Mouse (Mus musculus): Measurements from ENCODE around the gene Rab36. TPM values are rescaled to one million over a fixed set of nuclear protein-coding genes. Genes with fewer than 3 reads are reported as not detected.

Gene Rab36
- polyA plus RNA-seq, 3 experiments from 2014 or later: 0.51 to 1.3 (median 0.63) TPM

DNA sequence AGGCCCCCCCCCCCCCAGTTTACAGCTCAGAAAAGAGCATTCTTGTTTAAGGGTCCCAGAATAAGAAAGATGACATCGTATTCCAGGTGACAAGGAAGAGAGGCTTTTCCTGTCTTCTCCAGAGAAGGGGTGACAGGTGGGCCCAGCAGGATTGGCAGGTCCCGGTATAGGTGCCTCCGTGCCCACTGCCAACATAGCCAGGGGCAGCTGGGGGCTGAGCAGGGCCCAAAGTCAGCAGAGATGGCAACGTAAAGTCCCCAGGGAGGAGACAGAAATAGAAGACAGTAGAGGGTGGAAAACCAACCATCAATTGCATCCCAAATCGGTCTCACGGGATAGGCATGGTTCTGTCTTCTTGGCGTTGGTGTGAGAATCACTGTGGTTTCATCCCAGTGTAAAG, 11.9 kb downstream of the Rab36 start:
- ATAC-seq: no peak

GRCm38 (mm10) chr10:75051364-75052074, 14.7 kb downstream of the Rab36 start:
- ATAC-seq: no peak

DNA sequence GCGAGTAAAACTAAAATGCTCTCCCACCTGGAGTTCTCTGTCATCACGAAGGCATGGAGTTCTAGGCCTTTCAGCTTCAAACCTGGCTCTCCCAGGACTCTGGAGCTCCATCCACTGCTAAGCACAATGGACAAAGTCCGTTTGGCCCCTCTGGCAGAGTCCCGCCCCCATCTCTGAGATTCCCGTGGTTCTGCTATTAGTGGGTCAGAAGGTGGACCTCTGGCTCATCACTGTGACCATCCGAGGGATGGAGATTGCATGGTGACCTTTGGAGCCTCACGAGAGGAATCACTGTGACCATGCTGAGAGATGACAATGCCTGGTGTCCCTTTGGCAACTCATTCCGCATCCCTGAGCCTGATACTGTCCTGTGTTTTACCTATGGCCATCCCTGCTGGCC, 16.0 kb downstream of the Rab36 start:
- ATAC-seq: no peak

DNA sequence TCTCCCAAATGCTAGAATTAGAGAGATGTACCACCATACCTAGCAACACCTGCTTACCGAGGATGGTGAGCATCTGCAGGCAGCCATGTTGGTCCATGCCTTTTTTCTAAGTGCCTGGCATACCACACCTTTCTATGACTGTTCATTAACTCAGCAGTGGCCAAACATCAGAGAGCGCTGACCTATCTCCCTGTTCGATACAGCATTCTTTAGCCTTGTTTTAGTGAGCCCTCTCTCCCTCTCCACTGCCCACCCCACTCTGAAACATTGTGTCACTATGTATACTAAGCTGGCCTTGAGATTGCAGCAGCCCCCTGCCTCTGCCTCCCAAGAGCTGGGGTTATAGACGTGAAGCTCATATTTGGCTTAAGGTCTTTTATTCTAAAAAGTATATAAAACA, 16.8 kb downstream of the Rab36 start:
- no peak for ATAC-seq

- no peak for ATAC-seq
These were observed 17.3 kb downstream of the Rab36 start for GRCm38 (mm10) chr10:75054125-75054524.

DNA sequence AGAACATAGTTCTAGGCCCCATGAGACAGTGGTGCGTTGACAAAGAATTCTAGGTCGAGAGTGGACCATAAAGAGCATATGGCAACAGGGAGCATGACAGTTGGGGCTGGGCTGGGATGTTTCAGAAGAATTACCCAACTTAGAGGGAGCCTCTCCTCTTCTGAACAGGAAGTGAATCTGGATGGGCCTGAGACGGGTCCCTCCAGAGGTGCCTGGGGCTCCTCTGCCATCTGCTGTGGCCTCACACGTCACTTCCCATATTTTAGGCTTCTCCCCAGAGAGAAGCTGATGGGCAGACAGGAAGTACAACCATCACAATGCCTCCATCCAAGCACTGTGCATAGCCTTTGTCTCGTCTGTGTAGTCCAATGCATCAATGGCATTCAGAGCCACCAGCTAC, 18.8 kb downstream of the Rab36 start:
- no peak for ATAC-seq

DNA sequence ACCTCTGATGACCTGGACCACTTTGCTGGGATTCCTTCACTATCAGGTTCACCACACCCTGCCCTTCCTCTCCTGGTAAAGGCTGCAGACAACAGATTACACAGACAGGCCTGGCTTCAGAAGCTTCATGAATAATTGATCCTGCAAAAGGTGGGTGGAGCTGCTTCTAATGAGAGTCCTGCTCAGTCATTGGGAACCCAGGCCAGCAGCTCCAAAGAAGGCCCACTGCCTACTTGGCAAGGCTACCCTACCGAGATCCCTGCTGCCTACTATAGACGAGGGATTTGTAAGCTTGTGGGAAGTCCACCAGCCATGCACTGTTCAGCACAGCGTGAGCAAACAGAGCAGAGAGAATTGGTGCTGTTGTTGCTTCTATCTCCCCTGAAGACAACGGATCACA, 19.4 kb downstream of the Rab36 start:
- ATAC-seq: no peak

GRCm38 (mm10) chr10:75058336-75058735, 21.5 kb downstream of the Rab36 start:
- ATAC-seq: no peak

DNA sequence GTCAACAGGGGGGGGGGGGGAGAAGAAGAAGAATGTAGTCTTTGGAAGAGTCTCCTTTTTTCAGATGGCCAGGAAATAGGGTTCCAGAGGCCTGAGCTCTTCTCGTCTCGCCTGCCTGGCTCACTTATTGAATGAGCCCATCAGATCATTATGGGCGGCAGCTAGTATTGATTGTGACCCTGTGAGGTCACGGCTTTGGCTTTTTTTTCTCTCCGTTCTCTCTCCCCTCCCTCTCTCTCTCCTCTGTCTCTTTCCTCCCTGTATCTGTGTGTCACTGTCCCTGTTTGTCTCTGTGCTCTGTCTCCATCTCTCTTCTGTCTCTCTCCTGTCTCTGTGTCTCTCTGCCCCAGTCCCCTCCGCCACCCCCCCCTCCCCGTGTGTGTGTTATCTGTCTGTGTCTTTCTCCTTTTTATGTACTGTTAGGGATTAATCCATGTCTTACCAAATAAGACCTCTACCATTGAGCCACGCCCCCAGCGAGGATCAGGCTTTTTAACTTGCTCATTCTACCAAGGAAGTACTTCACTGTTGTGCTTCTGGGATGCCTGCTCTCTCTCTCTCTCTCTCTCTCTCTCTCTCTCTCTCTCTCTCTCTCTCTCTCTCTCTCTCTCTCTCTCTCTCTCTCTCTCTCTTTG, 22.0 kb downstream of the Rab36 start:
- ATAC-seq: peak; percentile 14

- peak; percentile 74 for ATAC-seq
These were observed 22.5 kb downstream of the Rab36 start for GRCm38 (mm10) chr10:75059396-75059795.

DNA sequence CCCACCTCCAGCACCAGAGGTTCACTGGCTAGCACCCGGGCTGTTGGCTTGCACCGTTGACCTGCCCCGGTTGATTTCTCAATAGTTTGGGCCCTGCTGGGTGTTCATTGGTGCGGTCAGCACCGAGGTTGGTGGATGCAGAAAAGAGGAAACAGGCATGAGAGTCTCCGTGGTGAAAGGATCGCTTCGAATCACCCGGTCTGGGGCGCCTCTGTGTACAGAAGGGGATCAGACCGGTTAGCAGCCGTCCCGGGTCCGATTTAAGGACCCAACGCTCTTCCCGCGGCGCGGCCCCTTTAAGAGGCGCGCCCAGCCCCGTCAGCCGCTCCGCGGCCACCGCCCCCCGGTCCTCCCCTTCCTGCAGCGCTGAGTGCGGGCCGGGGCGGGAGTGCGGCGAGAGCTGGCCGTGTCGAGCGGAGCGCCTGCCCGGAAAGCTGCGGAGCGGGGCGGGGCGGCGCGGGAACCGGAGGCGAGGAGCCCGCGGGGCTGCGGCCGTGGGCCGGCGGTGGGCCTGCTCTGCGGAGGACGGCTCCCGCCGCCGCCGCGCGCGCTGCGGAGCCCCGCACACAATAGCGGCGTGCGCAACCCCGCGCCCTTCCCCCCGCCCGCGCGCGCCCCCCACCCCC, 23.5 kb downstream of the Rab36 start, which contains the start of gene Bcr:
Gene Bcr (plus strand): TSS at position 376 of the 626 bp plus-strand sequence.
- ATAC-seq: peak; percentile 77

- peak; percentile 32 for ATAC-seq
These were observed 24.0 kb downstream of the Rab36 start for GRCm38 (mm10) chr10:75060843-75061235.

DNA sequence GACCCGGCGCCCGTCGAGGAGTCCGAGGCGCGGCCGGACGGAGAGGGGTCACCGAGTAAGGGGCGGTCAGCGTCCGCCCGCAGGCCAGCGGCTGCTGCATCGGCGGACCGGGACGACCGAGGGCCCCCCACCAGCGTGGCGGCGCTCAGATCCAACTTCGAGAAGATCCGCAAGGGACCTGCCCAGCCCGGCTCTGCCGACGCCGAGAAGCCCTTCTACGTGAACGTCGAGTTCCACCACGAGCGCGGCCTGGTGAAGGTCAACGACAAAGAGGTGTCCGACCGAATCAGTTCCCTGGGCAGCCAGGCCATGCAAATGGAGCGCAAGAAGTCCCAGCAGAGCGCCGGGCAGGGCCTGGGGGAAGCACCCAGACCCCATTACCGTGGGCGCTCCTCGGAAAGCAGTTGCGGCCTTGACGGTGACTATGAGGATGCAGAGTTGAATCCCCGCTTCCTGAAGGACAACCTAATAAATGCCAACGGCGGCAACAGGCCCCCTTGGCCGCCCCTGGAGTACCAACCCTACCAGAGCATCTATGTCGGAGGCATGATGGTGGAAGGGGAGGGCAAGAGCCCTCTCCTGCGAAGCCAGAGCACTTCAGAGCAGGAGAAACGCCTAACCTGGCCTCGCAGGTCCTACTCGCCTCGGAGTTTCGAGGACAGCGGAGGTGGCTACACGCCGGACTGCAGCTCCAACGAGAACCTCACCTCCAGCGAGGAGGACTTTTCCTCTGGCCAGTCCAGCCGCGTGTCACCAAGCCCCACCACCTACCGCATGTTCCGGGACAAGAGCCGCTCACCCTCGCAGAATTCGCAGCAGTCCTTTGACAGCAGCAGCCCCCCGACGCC, 24.7 kb downstream of the Rab36 start:
- ATAC-seq: no peak

DNA sequence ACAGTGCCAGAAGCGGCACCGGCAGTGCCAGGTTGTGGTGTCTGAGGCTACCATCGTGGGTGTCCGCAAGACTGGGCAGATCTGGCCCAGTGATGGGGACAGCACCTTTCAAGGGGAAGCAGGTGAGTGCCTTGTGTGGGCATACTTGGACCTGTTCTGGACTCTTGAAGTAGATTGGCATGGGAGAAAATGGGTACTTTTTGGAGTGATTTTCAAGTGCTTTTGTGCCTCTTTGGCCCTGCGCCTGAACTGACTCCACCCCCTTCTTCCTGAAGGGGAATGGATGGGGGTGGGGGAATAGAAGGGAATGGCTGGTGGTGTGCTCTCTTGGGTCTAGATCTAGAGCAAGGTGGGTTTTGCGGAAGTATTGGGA, 25.3 kb downstream of the Rab36 start:
- ATAC-seq: no peak

DNA sequence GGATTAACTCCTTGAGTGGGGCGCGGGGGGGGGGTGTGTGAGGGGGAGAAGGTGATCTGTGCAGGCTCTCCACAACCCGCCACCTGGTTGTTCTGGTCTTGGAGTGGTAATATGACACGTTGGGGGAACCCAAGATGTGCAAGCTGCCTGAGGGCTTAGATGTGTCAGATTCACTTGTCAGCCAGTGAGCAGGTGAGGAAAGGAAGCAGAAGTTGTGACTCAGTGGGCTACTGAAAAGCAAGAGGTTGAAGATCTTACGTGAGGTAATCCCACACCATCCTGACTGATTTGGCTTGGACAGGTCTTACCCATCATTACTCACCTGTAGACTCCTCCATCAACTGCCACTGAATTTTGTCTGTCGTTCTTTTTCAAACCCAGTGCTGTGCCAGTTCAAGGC, 25.8 kb downstream of the Rab36 start:
- ATAC-seq: no peak

DNA sequence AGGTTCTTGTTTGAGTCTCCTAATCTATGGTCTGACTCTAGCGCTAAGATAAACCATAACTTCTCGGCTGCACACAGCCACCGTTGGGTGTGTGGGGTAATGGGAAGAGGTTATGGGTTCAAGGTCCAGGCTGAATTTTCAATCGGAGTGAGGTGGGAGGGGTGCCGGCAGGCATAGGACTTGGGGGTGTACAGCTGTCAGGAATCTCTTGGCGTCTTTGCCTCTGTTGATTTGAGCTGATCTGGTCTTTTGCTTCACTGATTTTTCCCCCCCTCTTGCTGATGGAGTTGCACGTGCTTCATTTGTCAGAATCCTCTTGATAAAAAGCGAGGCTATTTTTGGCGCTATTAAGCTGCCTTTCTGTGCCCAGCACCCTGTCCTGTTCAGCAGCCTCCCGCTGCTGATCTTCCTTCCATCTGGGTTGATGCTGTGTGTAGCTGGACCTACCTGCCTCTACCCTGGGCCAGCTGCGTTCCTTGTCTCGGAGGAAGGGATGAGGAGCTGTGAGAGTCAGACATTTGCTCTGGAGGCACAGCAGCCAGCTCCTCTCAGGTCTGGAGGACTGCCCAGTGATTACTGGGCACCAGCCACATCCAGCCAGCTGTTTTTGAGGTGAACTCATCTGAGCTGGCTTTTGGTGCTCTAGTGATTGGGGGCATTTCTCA, 26.6 kb downstream of the Rab36 start:
- ATAC-seq: no peak

- no peak for ATAC-seq
These were observed 28.8 kb downstream of the Rab36 start for GRCm38 (mm10) chr10:75065691-75066090.

GRCm38 (mm10) chr10:75067446-75067845, 30.6 kb downstream of the Rab36 start:
- ATAC-seq: no peak

- ATAC-seq: no peak
These were observed 31.2 kb downstream of the Rab36 start for GRCm38 (mm10) chr10:75068086-75068485.

DNA sequence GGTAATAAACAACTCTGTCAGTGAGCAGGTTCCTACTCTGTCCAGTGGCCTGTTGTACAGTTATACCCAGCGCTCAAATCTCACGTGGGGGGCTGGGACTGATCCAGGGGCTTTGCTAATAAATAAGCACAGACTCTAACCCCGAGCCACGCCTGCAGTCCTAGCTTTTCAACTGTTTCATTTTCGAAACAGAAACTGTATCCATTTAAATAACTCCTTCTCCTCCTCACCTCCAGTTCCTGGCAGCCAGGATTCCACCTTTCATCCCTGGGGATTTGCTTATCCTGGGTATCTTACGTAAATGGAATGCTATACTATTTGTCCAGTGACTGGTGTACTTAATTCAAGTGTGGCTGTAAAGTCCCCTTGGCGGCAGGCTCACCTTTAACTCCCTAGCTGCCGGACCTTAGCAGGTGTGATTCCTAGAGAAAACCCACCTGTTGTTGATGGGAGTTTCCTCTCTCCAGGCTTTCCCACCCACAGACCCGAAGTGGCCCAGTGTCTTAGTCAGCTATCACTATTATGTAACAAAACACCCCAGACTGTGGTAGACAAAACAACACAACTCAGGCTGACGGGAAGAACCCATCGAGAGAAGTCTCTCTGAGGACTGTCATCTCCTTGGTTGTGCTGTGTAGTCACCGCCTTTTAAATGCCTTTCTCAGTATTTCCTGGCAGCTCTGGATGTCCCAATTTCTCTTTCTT, 31.9 kb downstream of the Rab36 start:
- no peak for ATAC-seq

DNA sequence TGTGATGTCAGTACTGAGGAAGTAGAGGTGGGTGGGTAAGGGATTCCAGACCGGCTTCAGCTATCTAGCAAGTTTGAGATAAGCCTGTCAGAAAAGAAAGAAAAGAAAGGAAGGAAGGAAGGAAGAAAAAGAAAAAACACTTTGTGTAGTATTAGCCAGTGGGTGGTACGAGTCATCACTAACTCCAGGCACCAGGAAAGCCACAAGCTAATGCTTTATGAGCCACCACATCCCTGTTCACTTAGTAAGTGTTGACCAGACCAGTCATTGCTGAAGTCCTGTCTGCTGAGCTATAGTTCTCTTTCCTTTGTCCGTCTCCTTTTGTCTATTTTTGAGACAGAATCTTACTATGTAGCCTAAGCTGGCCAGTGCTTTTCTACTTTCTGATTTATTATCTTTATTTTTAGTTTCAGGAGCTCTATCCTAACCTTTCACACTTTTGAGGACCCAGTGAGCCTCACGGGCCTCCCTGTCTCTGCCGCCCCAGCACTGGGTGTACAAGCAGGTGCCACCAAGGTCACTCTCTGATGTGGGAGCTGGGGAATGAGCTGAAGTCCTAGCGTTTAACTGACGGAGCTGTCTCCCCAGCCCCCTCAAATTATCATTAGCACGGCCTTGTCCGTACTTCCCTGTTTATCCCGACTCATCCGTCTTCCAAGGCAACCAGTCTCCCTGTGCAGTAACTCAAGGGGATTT, 33.6 kb downstream of the Rab36 start:
- ATAC-seq: no peak

Data from inflammation-experienced regulatory T-cells, adult 6 months (primary cell).